Mouse (Mus musculus) megakaryocyte, embryonic 14.5 days (primary cell): ENCODE measurements at regions not wholly inside any gene's neighbourhood (a gene's known extent, or its start where the extent isn't known, plus 50 kb on each side); places are given as distances from the start of the nearest gene placed in this dataset.

Source experiments
- FLI1 ChIP-seq: IDR thresholded peaks from 2 replicates; pipeline ENCODE4 v1.6.1; 2012; ENCODE audit warnings: low read length, inconsistent platforms, mixed read lengths
- GATA1 ChIP-seq: IDR thresholded peaks from 3 replicates; pipeline ENCODE4 v1.6.1; 2012; ENCODE audit warnings: mixed read lengths, low read length, inconsistent platforms, borderline replicate concordance

GRCm38 (mm10) chr9:46554586-46555152 is 234.9 kb upstream of the 4931429L15Rik start:
- TF ChIP-seq GATA1 (no peak), FLI1 (no peak)
